Mouse (Mus musculus) lung, adult 2 months (tissue): ENCODE measurements at regions not wholly inside any gene's neighbourhood (a gene's known extent, or its start where the extent isn't known, plus 50 kb on each side); places are given as distances from the start of the nearest gene placed in this dataset.

Experiments
- DNase-seq: peaks from one replicate; pipeline ENCODE4 v3.0.0; 2022
- H3K4me1 ChIP-seq: fragments of 200-500 bp; 2 replicates; pipeline ENCODE4 v1.6.1; 2011; ENCODE audit warnings: low read length; ENCODE audit not compliant: control insufficient read depth, insufficient read depth
- H3K4me3 ChIP-seq: fragments of 200-500 bp; replicated peaks from 2 replicates; pipeline ENCODE3; 2011; ENCODE audit warnings: low read depth, mild to moderate bottlenecking, control low read depth, low read length; ENCODE audit errors: extremely low read depth
- CTCF ChIP-seq: fragments of 200-500 bp; IDR thresholded peaks from 2 replicates; pipeline ENCODE4 v1.5.1; 2011; ENCODE audit warnings: mild to moderate bottlenecking, low read length, control low read depth; ENCODE audit not compliant: insufficient read depth
- POLR2A ChIP-seq: fragments of 200-500 bp; IDR thresholded peaks from 2 replicates; pipeline ENCODE4 v1.6.1; 2011; ENCODE audit warnings: low read depth, mild to moderate bottlenecking, control low read depth, low read length, borderline replicate concordance; ENCODE audit errors: extremely low read depth
- WGBS: fragments of 180-500 bp; shearing (Covaris S2); methylation state at CpG from one replicate; pipeline ENCODE4 v1.1.7; 2018; 5-methylcytosine and 5-hydroxymethylcytosine counted together

DNA sequence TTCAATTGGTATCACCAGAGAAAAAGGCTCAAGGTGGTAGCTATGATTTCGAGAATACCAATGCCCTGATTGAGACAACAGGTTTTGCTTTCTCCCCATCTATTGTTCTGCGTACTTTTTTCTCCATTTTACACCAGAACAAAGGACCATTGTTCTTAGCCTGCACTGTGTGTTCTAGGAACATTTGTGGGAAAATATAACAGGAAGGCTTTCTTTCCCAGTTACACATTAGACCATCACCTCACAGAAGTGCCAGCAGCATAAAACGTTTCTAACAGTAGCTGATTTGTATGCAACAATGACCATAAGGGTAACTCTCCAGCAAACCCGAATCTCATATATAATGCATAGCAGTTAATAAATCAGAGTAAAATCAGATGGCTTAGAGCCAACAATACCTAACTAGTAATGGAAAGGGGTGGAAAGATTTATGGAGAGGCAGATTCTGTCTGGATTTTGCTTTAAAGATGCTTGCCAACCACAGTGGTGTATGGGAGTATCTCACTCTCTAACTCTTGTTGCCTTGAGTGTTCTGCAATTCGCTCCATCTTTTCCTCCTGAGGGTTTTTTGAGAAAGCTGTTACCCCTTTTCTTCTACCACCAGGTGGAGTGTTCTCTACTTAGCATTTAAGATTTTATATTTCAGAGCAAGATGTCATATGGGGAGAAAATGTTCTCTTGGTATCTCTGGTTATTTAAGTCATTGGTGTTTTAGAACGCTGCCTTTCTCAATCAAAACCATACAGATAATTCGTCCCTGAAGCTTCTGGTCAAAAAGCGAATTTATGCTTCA is 451.9 kb upstream of the Fam241a start:
- 53% methylated on average over 8 of the region's 8 CpGs for WGBS
- no peak overlapping the region for H3K4me3 ChIP-seq
- DNase-seq, result no peak
- H3K4me1 ChIP-seq, result no peaks in the 10 kb centered on the region
- TF ChIP-seq POLR2A (no peak), CTCF (no peak)

DNA sequence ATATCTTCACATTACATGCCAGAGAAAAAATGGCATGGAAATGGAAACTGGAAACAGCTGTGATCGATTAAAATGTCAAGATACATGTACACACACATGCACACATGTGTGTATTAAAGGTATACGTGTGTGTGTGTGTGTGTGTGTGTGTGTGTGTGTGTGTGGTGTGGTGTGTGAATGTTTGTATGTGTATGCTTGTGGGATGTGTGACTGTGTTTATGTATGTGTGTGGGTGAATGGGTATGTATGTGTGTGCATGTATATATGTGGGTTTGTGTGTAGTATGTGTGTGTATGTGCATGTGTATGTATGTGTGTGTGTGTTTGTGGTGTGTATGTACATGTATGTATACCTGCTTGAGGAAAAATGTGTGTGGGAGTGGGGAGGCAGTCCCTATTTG is 441.4 kb upstream of the Fam241a start:
- TF ChIP-seq POLR2A (no peak), CTCF (no peak)
- WGBS, result 51% methylated on average over 2 of the region's 2 CpGs
- no peak overlapping the region for H3K4me3 ChIP-seq
- H3K4me1 ChIP-seq, result no peaks in the 10 kb centered on the region
- no peak for DNase-seq

DNA sequence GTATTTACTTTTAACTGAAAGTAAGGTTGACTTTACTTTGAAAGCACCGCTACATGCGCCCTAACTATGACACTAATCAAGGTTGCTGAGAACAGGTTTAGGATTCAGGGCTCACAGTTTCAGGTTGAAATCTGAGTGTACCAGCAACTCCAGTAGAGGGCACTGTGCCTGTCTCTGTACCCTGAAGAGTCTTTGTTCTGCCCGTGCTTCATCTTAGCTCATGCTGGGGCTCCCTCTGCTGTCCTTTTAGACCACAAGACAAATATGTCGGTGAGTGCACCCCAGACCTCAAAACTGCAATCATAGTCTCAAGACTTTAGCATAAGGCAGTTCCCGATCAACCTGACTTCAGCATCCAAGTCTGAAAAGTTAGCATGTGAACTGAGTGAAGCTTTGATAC is 440.9 kb upstream of the Fam241a start:
- Histone ChIP-seq H3K4me3 (no peak overlapping the region), H3K4me1 (no peaks in the 10 kb centered on the region)
- peak; percentile 9 for DNase-seq
- no peak for TF ChIP-seq POLR2A
- TF ChIP-seq CTCF, result peak; percentile 52
- 13% methylated on average over 5 of the region's 5 CpGs for WGBS

DNA sequence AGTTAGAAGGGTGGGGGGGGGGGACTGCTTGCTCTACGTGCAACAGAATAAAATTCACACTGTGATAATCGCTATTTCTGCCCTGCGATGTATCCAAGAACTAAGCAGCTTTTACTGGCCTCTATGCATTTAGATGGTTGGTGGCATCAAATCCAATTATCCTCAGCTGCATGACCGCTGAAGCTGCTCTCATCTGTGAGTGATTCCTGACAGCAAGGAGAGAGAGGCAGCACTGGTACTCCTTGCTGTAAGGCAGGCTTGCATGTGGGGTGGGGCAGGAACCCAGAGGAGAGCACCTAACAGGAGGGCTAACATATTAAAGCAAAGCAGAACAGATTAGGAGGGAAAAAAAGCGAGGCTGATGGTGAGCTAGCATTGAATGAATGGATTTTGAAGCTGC is 431.6 kb upstream of the Fam241a start:
- DNase-seq, result no peak
- WGBS, result 72% methylated on average over 5 of the region's 5 CpGs

DNA sequence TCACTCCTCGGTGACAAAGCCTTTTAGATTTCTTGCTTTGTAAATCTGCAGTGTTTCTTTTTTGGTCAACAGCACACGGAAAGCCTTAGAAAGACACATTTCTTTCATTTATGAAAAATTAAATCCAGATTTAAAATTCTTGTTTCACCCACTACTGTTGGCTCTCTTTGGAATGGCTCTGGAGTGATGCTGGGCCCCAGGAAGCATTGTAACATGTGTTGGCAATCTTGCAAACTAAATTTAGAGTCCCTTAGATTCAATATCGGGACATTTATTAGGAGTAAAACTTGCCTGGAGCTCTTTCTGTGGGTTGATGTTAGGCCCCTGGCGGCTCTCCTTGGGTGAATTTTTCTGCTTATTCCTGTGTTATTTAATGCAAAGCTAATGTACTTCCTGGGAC is 405.2 kb upstream of the Fam241a start:
- DNase-seq, result no peak
- TF ChIP-seq CTCF (no peak), POLR2A (no peak)
- Histone ChIP-seq H3K4me1 (no peaks in the 10 kb centered on the region), H3K4me3 (no peak overlapping the region)
- WGBS, result 79% methylated on average over 4 of the region's 4 CpGs

More for the DNA sequence above, 431.6 kb upstream of the Fam241a start:
- no peak overlapping the region for H3K4me3 ChIP-seq
- TF ChIP-seq POLR2A (no peak), CTCF (no peak)
- H3K4me1 ChIP-seq, result no peaks in the 10 kb centered on the region

DNA sequence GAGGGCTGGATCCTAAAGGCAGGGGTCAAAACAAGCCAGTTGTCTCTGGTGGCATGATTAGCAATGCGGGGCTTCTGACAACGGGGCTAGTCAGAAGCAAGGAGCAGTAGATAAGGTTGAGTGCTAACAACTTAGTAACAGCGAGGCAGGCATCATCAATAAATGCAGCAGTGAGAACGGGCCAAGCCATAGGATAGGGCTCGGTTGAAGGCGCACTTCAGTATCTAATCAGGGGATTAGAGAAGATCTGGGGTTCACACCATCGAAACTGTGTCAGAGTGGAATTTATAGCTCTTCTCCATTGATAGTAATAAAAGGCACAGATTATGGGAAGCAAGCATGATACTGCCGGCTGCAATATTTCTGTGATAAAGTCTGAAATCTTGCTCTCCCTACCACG is 402.0 kb upstream of the Fam241a start:
- no peak overlapping the region for H3K4me3 ChIP-seq
- DNase-seq, result no peak
- no peak for TF ChIP-seq POLR2A
- TF ChIP-seq CTCF, result no peak
- 57% methylated on average over 9 of the region's 9 CpGs for WGBS
- H3K4me1 ChIP-seq, result no peaks in the 10 kb centered on the region

DNA sequence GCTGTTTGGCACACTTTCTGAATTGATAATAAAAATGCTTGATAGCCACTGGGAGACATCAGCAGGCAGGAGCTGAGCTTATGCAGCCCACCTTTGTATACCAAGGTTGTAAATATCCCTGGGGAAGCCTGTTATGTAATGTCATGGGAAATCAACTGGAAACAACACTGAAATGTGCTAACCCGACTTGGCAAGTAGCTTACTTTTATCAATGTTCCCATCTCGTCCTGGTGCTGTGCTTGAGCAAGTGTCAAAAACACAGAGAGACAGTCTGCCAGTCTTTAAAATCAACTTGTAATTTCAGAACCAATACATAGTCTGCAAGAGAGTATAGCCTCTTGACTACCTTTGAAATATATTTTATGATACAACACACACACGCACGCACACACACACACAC is 391.7 kb upstream of the Fam241a start:
- 56% methylated on average over 4 of the region's 4 CpGs for WGBS

DNA sequence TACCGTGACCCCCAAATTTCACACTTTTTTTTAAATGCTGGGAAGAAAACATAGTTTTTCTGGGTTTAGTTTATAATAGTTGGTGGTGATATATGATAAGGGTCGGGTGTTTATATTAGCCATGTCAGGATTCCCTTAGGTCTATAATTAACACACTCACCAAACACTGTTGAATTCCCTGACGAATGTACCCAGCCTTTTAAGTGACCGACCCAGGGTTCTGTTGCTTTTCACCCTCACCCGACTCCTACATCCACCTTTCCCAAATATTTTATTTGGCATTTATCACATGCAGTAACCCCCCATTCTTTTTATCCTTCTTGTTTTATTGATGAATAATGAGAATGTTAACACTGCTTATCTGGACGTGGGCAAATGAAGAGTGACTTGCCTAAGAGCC is 389.1 kb upstream of the Fam241a start:
- H3K4me1 ChIP-seq, result no peaks in the 10 kb centered on the region
- WGBS, result 28% methylated on average over 6 of the region's 6 CpGs
- DNase-seq, result no peak
- TF ChIP-seq CTCF (no peak), POLR2A (no peak)
- no peak overlapping the region for H3K4me3 ChIP-seq

More for the DNA sequence above, 391.7 kb upstream of the Fam241a start:
- Histone ChIP-seq H3K4me3 (no peak overlapping the region), H3K4me1 (no peaks in the 10 kb centered on the region)
- no peak for DNase-seq
- no peak for TF ChIP-seq POLR2A
- no peak for TF ChIP-seq CTCF

DNA sequence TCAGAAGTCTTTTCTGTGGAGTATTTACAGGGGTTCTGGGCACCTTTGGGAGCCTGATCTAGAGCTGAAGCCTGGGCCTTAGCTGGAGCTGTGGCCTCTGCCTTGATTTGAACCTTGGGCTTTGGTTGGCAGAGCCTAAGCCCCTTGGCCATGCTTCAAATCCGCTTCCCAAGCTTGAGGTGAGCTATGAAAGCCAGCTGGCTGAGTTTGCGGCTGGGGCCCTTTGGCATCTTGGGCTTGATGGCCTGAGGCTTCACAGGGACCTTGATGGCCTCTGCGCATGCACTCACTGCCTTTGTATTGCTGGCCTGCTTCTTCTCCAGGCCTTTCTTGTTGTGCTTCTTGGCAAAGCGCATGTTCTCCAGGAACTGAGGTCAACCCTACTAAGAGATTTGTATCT is 384.5 kb upstream of the Fam241a start:
- no peak overlapping the region for H3K4me3 ChIP-seq
- WGBS, result 88% methylated on average over 4 of the region's 4 CpGs
- DNase-seq, result no peak
- no peaks in the 10 kb centered on the region for H3K4me1 ChIP-seq
- TF ChIP-seq CTCF, result no peak
- TF ChIP-seq POLR2A, result no peak

DNA sequence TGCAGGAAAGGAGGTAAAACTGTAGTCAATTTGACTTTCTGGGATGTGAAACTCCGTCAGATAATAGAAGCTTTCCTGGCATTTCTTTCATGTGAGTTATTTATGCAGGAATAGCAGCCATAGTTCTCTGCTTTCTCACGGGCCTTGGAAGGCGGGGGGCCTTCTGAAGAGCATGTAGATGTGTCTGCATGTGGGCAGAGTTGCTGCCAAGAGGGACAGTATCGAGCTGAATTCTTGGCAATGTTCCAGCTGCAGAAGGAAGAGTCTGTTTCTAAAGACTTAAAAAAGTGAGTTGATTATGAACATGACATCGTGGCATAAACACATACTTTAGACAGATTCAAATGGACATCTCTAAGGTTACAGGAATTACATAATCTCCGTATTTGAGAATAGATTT is 374.5 kb upstream of the Fam241a start:
- no peak for DNase-seq
- TF ChIP-seq CTCF (no peak), POLR2A (no peak)
- H3K4me3 ChIP-seq, result no peak overlapping the region
- no peaks in the 10 kb centered on the region for H3K4me1 ChIP-seq
- WGBS, result 32% methylated on average over 6 of the region's 6 CpGs
